Mouse (Mus musculus) heart, embryonic 11.5 days (tissue): ENCODE results near the gene Samd15. TPM values are rescaled to one million over a fixed set of nuclear protein-coding genes. Genes with fewer than 3 reads are reported as not detected.

Experiments
- ATAC-seq: fragments of 200-750 bp; cut with Nextera tagmentation; replicated peaks from 2 replicates; pipeline ENCODE4 v1.8.0; 2017; ENCODE audit warnings: moderate library complexity; ENCODE audit not compliant: insufficient number of reproducible peaks, low FRiP score, low TSS enrichment
- H3K27ac ChIP-seq: fragments of 300-500 bp; sonication (generic); 2 replicates; pipeline ENCODE4 v1.5.1; 2014; ENCODE audit warnings: mild to moderate bottlenecking, low read depth, low read length
- H3K27me3 ChIP-seq: fragments of 300-500 bp; sonication (generic); 2 replicates; pipeline ENCODE4 v1.6.1; 2014; ENCODE audit warnings: mild to moderate bottlenecking, low read length, mixed read lengths; ENCODE audit not compliant: control insufficient read depth, insufficient read depth
- H3K36me3 ChIP-seq: fragments of 300-500 bp; sonication (generic); 2 replicates; pipeline ENCODE4 v1.6.1; 2014; ENCODE audit warnings: mild to moderate bottlenecking, low read length, moderate library complexity, mixed read lengths; ENCODE audit not compliant: control insufficient read depth, insufficient read depth
- H3K4me1 ChIP-seq: fragments of 300-500 bp; sonication (generic); 2 replicates; pipeline ENCODE4 v1.6.1; 2014; ENCODE audit warnings: low read length; ENCODE audit not compliant: control insufficient read depth, insufficient read depth
- H3K4me2 ChIP-seq: fragments of 300-500 bp; sonication (generic); 2 replicates; pipeline ENCODE4 v1.6.1; 2014; ENCODE audit warnings: mild to moderate bottlenecking, moderate library complexity
- H3K4me3 ChIP-seq: fragments of 300-500 bp; sonication (generic); 2 replicates; pipeline ENCODE4 v1.5.1; 2014; ENCODE audit warnings: low read depth, low read length
- H3K9ac ChIP-seq: fragments of 300-500 bp; sonication (generic); 2 replicates; pipeline ENCODE4 v1.6.1; 2014; ENCODE audit warnings: mild to moderate bottlenecking, low read depth, low read length, moderate library complexity
- H3K9me3 ChIP-seq: fragments of 300-500 bp; sonication (generic); replicated peaks from 2 replicates; pipeline ENCODE4 v1.6.1; 2016; ENCODE audit warnings: low read length; ENCODE audit not compliant: control insufficient read depth
- WGBS: fragments of 180-500 bp; shearing (Covaris S2); extraction: QIAGEN DNeasy Blood & Tissue Kit; methylation state at CpG from one replicate; pipeline ENCODE4 v1.1.7; 2014; ENCODE audit not compliant: insufficient replicate concordance; 5-methylcytosine and 5-hydroxymethylcytosine counted together
- polyA plus RNA-seq: library from polyadenylated mRNA; unstranded; fragments of >200 nt; fragmentation: Nextera tagmentation; extraction: Ambion mirVana; gene quantifications from 2 replicates; pipeline ENCODE4 v1.2.1, GENCODE M21; 2014

The Samd15 gene
- polyA plus RNA-seq, 1 experiment from 2014 or later: 3.2 TPM

GRCm38 (mm10) chr12:87216053-87216452 lies 16.5 kb downstream of the Samd15 start:
- ATAC-seq: no peak
- Histone ChIP-seq H3K9ac (no peak overlapping the region), H3K36me3 (no peaks in the 10 kb centered on the region), H3K4me2 (no peak overlapping the region), H3K27me3 (no peaks in the 10 kb centered on the region), H3K9me3 (no peaks in the 10 kb centered on the region), H3K4me3 (no peak overlapping the region), H3K27ac (no peak overlapping the region), H3K4me1 (peaks cover 3% of the 10 kb centered on the region; the same call in 1 of the 2 replicates)
- WGBS: 67% methylated on average over 2 of the region's 2 CpGs

- Histone ChIP-seq H3K9me3 (no peaks in the 10 kb centered on the region), H3K4me2 (no peak overlapping the region), H3K36me3 (no peaks in the 10 kb centered on the region), H3K27ac (no peak overlapping the region), H3K9ac (no peak overlapping the region), H3K4me1 (peaks cover 3% of the 10 kb centered on the region; the same call in 1 of the 2 replicates), H3K27me3 (no peaks in the 10 kb centered on the region), H3K4me3 (no peak overlapping the region)
- no peak for ATAC-seq
These were observed 18.1 kb downstream of the Samd15 start for GRCm38 (mm10) chr12:87217596-87217995.

- WGBS: 61% methylated on average over 7 of the region's 7 CpGs
- Histone ChIP-seq H3K27ac (no peak overlapping the region), H3K9me3 (no peaks in the 10 kb centered on the region), H3K9ac (no peak overlapping the region), H3K36me3 (no peaks in the 10 kb centered on the region), H3K4me1 (peaks cover 3% of the 10 kb centered on the region; the same call in 1 of the 2 replicates), H3K4me2 (no peak overlapping the region), H3K27me3 (no peaks in the 10 kb centered on the region), H3K4me3 (no peak overlapping the region)
- no peak for ATAC-seq
These were observed 19.8 kb downstream of the Samd15 start for GRCm38 (mm10) chr12:87219362-87219761.

GRCm38 (mm10) chr12:87224950-87225349 lies 25.4 kb downstream of the Samd15 start:
- Histone ChIP-seq H3K4me2 (peak overlapping the region; percentile 40), H3K36me3 (no peaks in the 10 kb centered on the region), H3K4me1 (no peaks in the 10 kb centered on the region), H3K9me3 (no peaks in the 10 kb centered on the region), H3K27ac (no peak overlapping the region), H3K9ac (no peak overlapping the region), H3K4me3 (no peak overlapping the region), H3K27me3 (no peaks in the 10 kb centered on the region)
- ATAC-seq: no peak
- WGBS: 56% methylated on average over 10 of the region's 10 CpGs

GRCm38 (mm10) chr12:87226801-87227200 lies 27.3 kb downstream of the Samd15 start:
- Histone ChIP-seq H3K9ac (no peak overlapping the region), H3K27me3 (no peaks in the 10 kb centered on the region), H3K4me3 (no peak overlapping the region), H3K36me3 (no peaks in the 10 kb centered on the region), H3K9me3 (no peaks in the 10 kb centered on the region), H3K4me1 (no peaks in the 10 kb centered on the region), H3K27ac (no peak overlapping the region), H3K4me2 (no peak overlapping the region)
- no peak for ATAC-seq
- WGBS: 71% methylated on average over 7 of the region's 7 CpGs

- Histone ChIP-seq H3K9ac (no peak overlapping the region), H3K4me3 (no peak overlapping the region), H3K4me1 (no peaks in the 10 kb centered on the region), H3K36me3 (no peaks in the 10 kb centered on the region), H3K4me2 (no peak overlapping the region), H3K9me3 (no peaks in the 10 kb centered on the region), H3K27me3 (no peaks in the 10 kb centered on the region), H3K27ac (no peak overlapping the region)
- WGBS: 87% methylated on average over 2 of the region's 2 CpGs
- ATAC-seq: no peak
These were observed 30.1 kb downstream of the Samd15 start for GRCm38 (mm10) chr12:87229633-87230032.

GRCm38 (mm10) chr12:87230379-87230895 lies 30.9 kb downstream of the Samd15 start:
- no peak overlapping the region for H3K9ac ChIP-seq

GRCm38 (mm10) chr12:87236882-87237483 lies 37.5 kb downstream of the Samd15 start:
- Histone ChIP-seq H3K4me3 (no peak overlapping the region), H3K9ac (no peak overlapping the region)
- WGBS: 86% methylated on average over 5 of the region's 5 CpGs

More at GRCm38 (mm10) chr12:87230379-87230895, 30.9 kb downstream of the Samd15 start:
- H3K36me3 ChIP-seq: no peaks in the 10 kb centered on the region
- no peak overlapping the region for H3K27ac ChIP-seq
- ATAC-seq: no peak
- H3K9me3 ChIP-seq: no peaks in the 10 kb centered on the region
- H3K27me3 ChIP-seq: no peaks in the 10 kb centered on the region
- H3K4me2 ChIP-seq: no peak overlapping the region
- H3K4me1 ChIP-seq: no peaks in the 10 kb centered on the region
- no peak overlapping the region for H3K4me3 ChIP-seq

GRCm38 (mm10) chr12:87238632-87239031 lies 39.1 kb downstream of the Samd15 start, which contains the start of gene Noxred1:
TSS of gene Noxred1 (minus strand) at chr12:87238732.
- no peaks in the 10 kb centered on the region for H3K9me3 ChIP-seq
- H3K36me3 ChIP-seq: peaks cover 11% of the 10 kb centered on the region
- no peak within 1 kb of the TSS for H3K4me3 ChIP-seq
- WGBS: 72% methylated on average over 1 of the region's 1 CpGs
- no peak within 1 kb of the TSS for H3K9ac ChIP-seq
- H3K4me1 ChIP-seq: no peaks in the 10 kb centered on the region
- H3K27me3 ChIP-seq: no peaks in the 10 kb centered on the region
- ATAC-seq: no peak
- no peak within 1 kb of the TSS for H3K27ac ChIP-seq
- no peak within 1 kb of the TSS for H3K4me2 ChIP-seq

More at GRCm38 (mm10) chr12:87236882-87237483, 37.5 kb downstream of the Samd15 start:
- H3K36me3 ChIP-seq: peaks cover 9% of the 10 kb centered on the region
- H3K27me3 ChIP-seq: no peaks in the 10 kb centered on the region
- no peaks in the 10 kb centered on the region for H3K4me1 ChIP-seq
- H3K4me2 ChIP-seq: no peak overlapping the region
- no peak overlapping the region for H3K27ac ChIP-seq
- no peaks in the 10 kb centered on the region for H3K9me3 ChIP-seq
- ATAC-seq: no peak
